8 mouse cellular contexts compared by ENCODE assay signal in the genomic region with DNA sequence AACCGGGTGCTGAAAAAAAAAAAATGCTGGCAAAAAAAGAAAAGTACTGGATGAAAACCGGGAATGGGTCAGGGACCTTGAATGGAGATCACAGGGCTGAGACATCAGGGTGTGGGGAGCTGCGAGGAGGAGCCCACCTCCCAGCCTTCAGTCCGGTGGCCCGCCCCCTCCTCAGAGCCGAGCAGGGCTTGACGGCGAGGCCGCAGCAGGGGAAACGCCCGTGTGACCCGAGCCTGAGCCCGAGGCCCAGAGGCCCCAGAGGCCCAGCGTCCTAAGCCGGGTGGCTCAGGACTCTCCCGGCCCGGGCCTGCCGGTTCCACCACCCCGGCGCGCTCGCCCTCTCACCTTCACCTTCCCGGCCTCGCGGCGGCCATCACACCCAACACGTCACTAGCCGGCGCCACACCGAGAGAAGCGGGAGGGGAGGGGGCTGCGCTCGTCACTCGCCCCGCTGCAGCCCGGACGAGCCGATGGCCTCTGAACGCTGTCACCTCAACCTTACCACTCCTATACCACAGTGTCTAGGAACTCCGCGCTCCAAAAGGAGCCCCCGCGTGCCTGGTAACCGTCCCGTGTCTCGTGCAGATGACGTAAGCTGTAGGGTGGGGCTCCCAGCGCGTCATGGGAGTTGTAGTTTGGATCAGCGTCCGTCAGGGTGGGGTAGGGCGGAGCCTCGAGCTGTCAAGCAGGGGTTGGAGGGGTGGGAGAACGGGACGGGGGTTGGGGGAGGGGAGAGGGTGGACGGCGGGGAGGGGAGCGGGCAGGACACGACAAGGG. TPM values are rescaled to one million over a fixed set of nuclear protein-coding genes. Genes with fewer than 3 reads are reported as not detected.
DNase-seq lines count a peak whose midpoint lies in the region; ATAC-seq lines count a peak whose summit lies in the region.

A gene (minus strand): TSS at position 392 of the 777 bp plus-strand sequence.

- H3K36me3 ChIP-seq in hindbrain, embryonic 11.5 days (ENCODE audit: control insufficient read depth, insufficient read depth, low read length) = 0 out of 2 replicates have a peak, but pooled peaks cover 3% of the 10 kb centered on the region

- peak within 1 kb of the TSS; percentile 79 for H3K27ac ChIP-seq in hindbrain, embryonic 11.5 days (ENCODE audit: low read depth, low read length)

- WGBS in hindbrain, embryonic 11.5 days = under 1% methylated on average over 52 of the region's 59 CpGs

- peaks cover 3% of the 10 kb centered on the region; the same call in 1 of the 2 replicates for H3K4me1 ChIP-seq in hindbrain, embryonic 11.5 days (replicated peaks; ENCODE audit: control insufficient read depth, insufficient read depth, low read length)

- peak within 1 kb of the TSS; percentile 89 for H3K9ac ChIP-seq in hindbrain, embryonic 11.5 days (ENCODE audit: low read depth, low read length)

- DNase-seq in Muller cell, postnatal 12 days (ENCODE audit: inconsistent ontology term) = peak; percentile 95
- DNase-seq in cerebellum, adult 9-11 months = peak; percentile 94
- DNase-seq in frontal cortex, adult 2 months (ENCODE audit: extremely low spot score in 1 of 2, low spot score in 1 of 2) = peak; percentile 86 to 91
- DNase-seq in hindbrain, embryonic 11.5 days (ENCODE audit: low spot score) = peak; percentile 93
- DNase-seq in layer of hippocampus, postnatal 10 days (ENCODE audit: low spot score in 2 of 2) = peak; percentile 90 to 91
- DNase-seq in lung, postnatal 10 days = peak; percentile 93
- DNase-seq in ovary, postnatal 36 days (ENCODE audit: low spot score) = peak; percentile 85
- DNase-seq in thymus, postnatal 25 days = peak; percentile 90

- H3K4me3 ChIP-seq in hindbrain, embryonic 11.5 days (ENCODE audit: low read depth, low read length) = peak within 1 kb of the TSS; percentile 81

- H3K4me2 ChIP-seq in hindbrain, embryonic 11.5 days (replicated peaks; ENCODE audit: low read depth, low read length) = peak within 1 kb of the TSS; percentile 60

- H3K27me3 ChIP-seq in hindbrain, embryonic 11.5 days (ENCODE audit: control insufficient read depth, insufficient read depth, low read length) = no peaks in the 10 kb centered on the region

- H3K9me3 ChIP-seq in hindbrain, embryonic 11.5 days (ENCODE audit: control insufficient read depth, low read length) = no peaks in the 10 kb centered on the region

- peak; percentile 97 for ATAC-seq in hindbrain, embryonic 11.5 days (ENCODE audit: low FRiP score)

RNA-seq across cellular contexts. Expression of the gene that starts here (rescaled TPM):
- 100 and 102 TPM in 2 replicates for polyA plus RNA-seq in frontal cortex, adult 2 months (2012; rRNA removed)
- 33.2 and 39.0 TPM in 2 replicates for polyA plus RNA-seq in hindbrain, embryonic 11.5 days (2014; fragmentation: Nextera tagmentation; extraction: Ambion mirVana)
- total RNA-seq in layer of hippocampus, postnatal 10 days (2021) = 100 to 1,000 TPM; 149 to 175 TPM

Comparison
In these comparisons a context has a peak if more than half of its experiments do, and no peak if none do; other contexts are left out.
1. Peak in every context shown above with its lines: DNase-seq, ATAC-seq, H3K4me3 ChIP-seq and H3K27ac ChIP-seq.